Mouse (Mus musculus) small intestine, adult 2 months (tissue): ENCODE data around the gene Akap17b. TPM values are rescaled to one million over a fixed set of nuclear protein-coding genes. Genes with fewer than 3 reads are reported as not detected.

ENCODE experiments used
- H3K27ac ChIP-seq: fragments of 200-500 bp; 2 replicates; pipeline ENCODE4 v1.5.1; 2012; ENCODE audit warnings: low read depth, low read length, control low read depth, inconsistent platforms; ENCODE audit not compliant: insufficient read depth
- H3K27me3 ChIP-seq: fragments of 200-500 bp; 2 replicates; pipeline ENCODE4 v1.6.1; 2012; ENCODE audit warnings: mild to moderate bottlenecking, moderate library complexity, low read length, inconsistent platforms; ENCODE audit not compliant: control insufficient read depth, insufficient read depth
- H3K36me3 ChIP-seq: fragments of 200-500 bp; 2 replicates; pipeline ENCODE4 v1.6.1; 2012; ENCODE audit warnings: mild to moderate bottlenecking, low read length, control low read depth, inconsistent platforms; ENCODE audit not compliant: control insufficient read depth, insufficient read depth
- H3K4me1 ChIP-seq: fragments of 200-500 bp; 2 replicates; pipeline ENCODE4 v1.6.1; 2012; ENCODE audit warnings: low read length, inconsistent platforms, mixed read lengths; ENCODE audit not compliant: control insufficient read depth, insufficient read depth, insufficient read length
- H3K4me3 ChIP-seq: fragments of 200-500 bp; 2 replicates; pipeline ENCODE4 v1.5.1; 2012; ENCODE audit warnings: low read depth, mild to moderate bottlenecking, control low read depth, inconsistent platforms, low read length, moderate library complexity
- CTCF ChIP-seq: fragments of 200-500 bp; IDR thresholded peaks from 2 replicates; pipeline ENCODE4 v1.5.1; 2012; ENCODE audit warnings: low read depth, mild to moderate bottlenecking, control low read depth, inconsistent platforms, low read length, moderate library complexity, mixed read lengths; ENCODE audit not compliant: insufficient replicate concordance, insufficient read length; ENCODE audit errors: extremely low read depth
- POLR2A ChIP-seq: fragments of 200-500 bp; IDR thresholded peaks from 2 replicates; pipeline ENCODE4 v1.6.1; 2012; ENCODE audit warnings: low read depth, mild to moderate bottlenecking, control low read depth, inconsistent platforms, low read length, moderate library complexity
- WGBS: fragments of 180-500 bp; shearing (Covaris S2); methylation state at CpG from one replicate; pipeline ENCODE4 v1.1.7; 2018; 5-methylcytosine and 5-hydroxymethylcytosine counted together
- polyA plus RNA-seq: library from polyadenylated mRNA; depleted of rRNA; stranded (reverse); fragments of >200 nt; gene quantifications from 2 replicates; pipeline ENCODE4 v1.2.3, GENCODE M21; 2012; rRNA removed

The Akap17b gene
- polyA plus RNA-seq, 1 experiment = 0.20 TPM

DNA sequence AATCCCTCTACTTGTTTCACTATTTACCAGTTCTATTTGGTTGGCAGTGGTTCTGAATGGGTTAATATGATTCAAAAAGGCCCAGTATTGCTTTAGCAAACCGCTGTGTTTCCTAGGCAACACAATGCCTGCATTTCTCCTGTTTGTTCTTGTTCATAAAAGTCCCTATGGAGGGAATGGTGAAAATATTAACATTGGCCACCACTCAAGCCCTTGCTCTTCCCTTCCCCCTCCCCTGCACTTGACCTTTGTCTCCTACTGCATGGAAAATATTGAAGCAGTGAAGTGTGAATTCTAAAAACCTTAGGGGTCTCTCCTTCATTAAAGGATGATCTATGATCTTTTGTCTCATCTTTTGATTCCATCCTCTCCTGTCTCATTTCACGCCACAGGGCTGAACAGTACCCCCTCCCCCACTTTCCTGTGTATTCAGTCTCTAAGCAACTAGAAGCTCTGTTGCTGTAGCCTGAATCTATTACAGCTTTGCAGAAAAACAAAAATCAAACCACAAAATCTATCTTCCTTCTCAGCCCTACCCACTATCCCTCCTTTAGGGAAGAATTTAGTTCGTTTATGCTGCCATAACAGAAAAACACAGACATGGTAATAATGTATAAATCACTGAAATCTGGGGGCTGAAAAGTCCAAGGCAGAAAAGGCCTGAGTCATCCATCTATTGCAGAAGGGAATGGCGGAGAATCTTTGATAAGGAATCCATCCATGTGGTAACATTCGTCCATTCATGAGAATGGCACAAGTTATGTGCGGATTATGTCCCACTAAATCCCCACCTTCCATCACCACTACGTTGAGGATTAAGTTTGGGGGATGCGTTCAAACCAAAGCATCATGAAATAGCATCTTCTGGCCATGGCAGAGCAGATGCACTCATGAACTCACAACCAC is 57.6 kb downstream of the Akap17b start:
- no peak for TF ChIP-seq POLR2A

DNA sequence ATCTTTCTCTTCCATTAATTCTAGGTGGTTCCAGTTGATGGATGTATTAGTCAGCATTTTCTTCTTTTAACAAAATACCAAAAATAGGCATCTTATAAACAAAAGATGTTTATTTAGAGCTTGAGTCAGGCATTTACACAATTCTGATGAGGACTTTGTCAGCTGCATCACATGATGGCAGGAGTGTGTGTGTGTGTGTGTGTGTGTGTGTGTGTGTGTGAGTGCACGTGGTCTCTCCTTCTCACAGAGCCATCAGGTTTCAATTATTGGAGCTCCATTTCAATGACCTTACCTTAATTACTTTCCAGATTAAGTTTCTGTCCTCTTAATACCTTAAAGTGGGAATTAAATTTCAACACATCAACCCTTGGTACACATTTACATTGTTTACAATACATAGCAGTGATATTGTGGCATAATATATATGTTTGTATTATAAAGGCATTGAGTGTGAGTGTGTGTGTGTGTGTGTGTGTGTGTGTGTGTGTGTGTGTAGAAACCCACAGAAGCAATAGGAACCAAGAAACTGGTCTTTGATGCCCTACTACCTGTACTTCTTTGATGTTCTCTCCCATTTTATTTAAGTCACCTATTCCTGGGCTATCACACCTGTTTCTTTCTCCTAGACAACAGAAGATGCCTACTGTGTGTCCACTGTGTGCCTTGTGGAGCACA is 58.4 kb downstream of the Akap17b start:
- TF ChIP-seq POLR2A (no peak), CTCF (no peak)
- 67% methylated on average over 1 of the region's 1 CpGs for WGBS
- H3K36me3 ChIP-seq = no peaks in the 10 kb centered on the region
- no peaks in the 10 kb centered on the region for H3K27me3 ChIP-seq
- H3K4me3 ChIP-seq = no peak overlapping the region
- no peaks in the 10 kb centered on the region for H3K4me1 ChIP-seq
- no peak overlapping the region for H3K27ac ChIP-seq

More for the DNA sequence above, 57.6 kb downstream of the Akap17b start:
- Histone ChIP-seq H3K27me3 (no peaks in the 10 kb centered on the region), H3K36me3 (no peaks in the 10 kb centered on the region), H3K4me1 (no peaks in the 10 kb centered on the region), H3K4me3 (no peak overlapping the region), H3K27ac (no peak overlapping the region)
- whole genome bisulfite sequencing = 67% methylated on average over 8 of the region's 8 CpGs

GRCm38 (mm10) chrX:36562079-36562478 is 83.1 kb downstream of the Akap17b start:
- Histone ChIP-seq H3K4me1 (no peaks in the 10 kb centered on the region), H3K27me3 (no peaks in the 10 kb centered on the region), H3K36me3 (no peaks in the 10 kb centered on the region), H3K4me3 (no peak overlapping the region), H3K27ac (no peak overlapping the region)
- 20% methylated on average over 3 of the region's 3 CpGs for WGBS
- TF ChIP-seq CTCF (no peak), POLR2A (no peak)

DNA sequence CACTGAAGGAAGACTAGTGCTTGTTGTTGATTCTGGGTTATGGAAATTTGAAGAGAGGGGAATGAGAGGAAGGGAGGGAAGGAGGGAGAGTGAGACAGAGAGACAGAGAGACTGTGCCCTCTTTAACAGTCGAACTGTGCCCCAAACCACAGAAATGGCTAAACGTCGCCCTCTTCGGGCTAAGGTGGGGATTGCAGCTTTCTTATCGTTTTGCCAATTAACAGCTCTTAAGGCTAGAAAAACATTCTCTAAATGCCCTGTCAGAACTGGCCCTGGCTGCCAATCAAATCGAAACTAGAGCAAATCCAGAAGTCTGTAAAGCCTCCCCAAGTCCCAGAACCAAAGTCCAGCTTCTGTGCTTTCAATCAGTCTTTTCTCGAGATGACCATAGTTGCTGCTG is 83.5 kb downstream of the Akap17b start:
- Histone ChIP-seq H3K27me3 (no peaks in the 10 kb centered on the region), H3K27ac (no peak overlapping the region), H3K4me3 (no peak overlapping the region), H3K4me1 (no peaks in the 10 kb centered on the region), H3K36me3 (no peaks in the 10 kb centered on the region)
- peak; percentile 57; the same call in 1 of the 2 replicates for TF ChIP-seq CTCF
- no peak for TF ChIP-seq POLR2A
- WGBS = 7% methylated on average over 7 of the region's 7 CpGs

DNA sequence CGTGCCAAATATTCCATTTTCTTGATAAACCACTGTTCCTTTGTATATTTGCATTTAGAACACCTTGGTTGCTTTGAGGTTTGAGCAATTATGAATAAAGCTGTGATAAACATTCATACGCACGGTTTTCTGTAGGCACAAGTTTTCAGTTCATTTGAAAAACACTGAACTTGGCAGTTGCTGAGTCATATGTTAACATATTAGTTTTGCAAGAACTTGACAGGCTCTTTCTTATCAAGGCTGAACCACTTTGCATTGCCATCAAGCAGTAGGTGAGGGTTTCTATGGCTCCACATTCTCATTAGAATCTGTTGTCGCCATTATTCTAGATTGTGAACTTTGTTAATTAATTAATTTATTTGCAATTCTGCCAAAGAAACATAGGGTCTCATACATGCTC is 85.0 kb downstream of the Akap17b start:
- no peak overlapping the region for H3K4me3 ChIP-seq
- no peaks in the 10 kb centered on the region for H3K4me1 ChIP-seq
- TF ChIP-seq CTCF (no peak), POLR2A (no peak)
- no peaks in the 10 kb centered on the region for H3K27me3 ChIP-seq
- no peaks in the 10 kb centered on the region for H3K36me3 ChIP-seq
- WGBS = 72% methylated on average over 4 of the region's 4 CpGs
- no peak overlapping the region for H3K27ac ChIP-seq

Other genes starting within 250 kb of the Akap17b start
- not detected in 2 replicates for gene Gm6268, start 244.1 kb downstream of the Akap17b start, polyA plus RNA-seq
- gene Gm14569, start 153.6 kb downstream of the Akap17b start, polyA plus RNA-seq = not detected in 2 replicates
- gene Pgrmc1, start 47.2 kb downstream of the Akap17b start, polyA plus RNA-seq = 133 and 192 TPM in 2 replicates
- 0.75 and 1.1 TPM in 2 replicates for gene Slc25a43, start 98.3 kb upstream of the Akap17b start, polyA plus RNA-seq
- 962 and 2,171 TPM in 2 replicates for gene Slc25a5, start 150.3 kb upstream of the Akap17b start, polyA plus RNA-seq
- gene Ube2a, start 228.5 kb upstream of the Akap17b start, polyA plus RNA-seq = 20.6 and 34.2 TPM in 2 replicates
- 2.8 and 5.2 TPM in 2 replicates for gene C330007P06Rik, start 228.7 kb upstream of the Akap17b start, polyA plus RNA-seq